ENCODE assay signal across 11 mouse cellular contexts in the genomic region with DNA sequence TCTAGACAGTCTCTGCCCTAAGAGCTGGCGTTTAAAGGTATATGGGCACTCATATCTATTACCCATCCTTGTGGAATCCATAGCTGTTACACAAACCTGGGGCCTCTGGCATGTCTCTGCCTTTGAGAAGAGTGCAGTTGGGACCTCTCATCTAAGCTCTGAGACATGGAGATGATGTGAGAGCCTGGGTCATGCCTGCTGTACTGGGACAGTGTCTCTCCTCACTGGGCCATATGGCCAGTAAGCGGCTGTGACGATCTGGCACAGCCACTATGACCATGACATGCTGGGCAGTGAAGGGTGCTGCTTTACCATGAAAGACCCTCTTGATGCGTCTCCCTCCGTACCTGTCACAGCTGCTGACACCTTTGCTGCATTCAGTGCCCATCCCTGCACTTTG. TPM values are rescaled to one million over a fixed set of nuclear protein-coding genes. Genes with fewer than 3 reads are reported as not detected.
"Had no signal": no experiment of that assay in that cellular context is flagged by ENCODE, and none has a peak within 500 bp of the region (broad histone marks: within the 10 kb centered on the region; RNA-seq: fewer than 3 reads in every experiment).

No protein-coding gene starts in this region.

- H3K27ac ChIP-seq: midbrain, embryonic 10.5 days; midbrain, embryonic 13.5 days; neural tube, embryonic 13.5 days; neural tube, embryonic 15.5 days; stomach, embryonic 15.5 days; stomach, postnatal 0 days had no signal

- H3K9me3 ChIP-seq: midbrain, embryonic 10.5 days; midbrain, embryonic 13.5 days; neural tube, embryonic 13.5 days; neural tube, embryonic 15.5 days; stomach, embryonic 15.5 days had no signal

- H3K4me3 ChIP-seq: midbrain, embryonic 10.5 days; midbrain, embryonic 13.5 days; myocyte; neural tube, embryonic 13.5 days; neural tube, embryonic 15.5 days; stomach, embryonic 15.5 days had no signal

- H3K4me1 ChIP-seq: midbrain, embryonic 13.5 days; neural tube, embryonic 13.5 days; neural tube, embryonic 15.5 days; stomach, embryonic 15.5 days had no signal

- H3K4me2 ChIP-seq: lung, embryonic 14.5 days; midbrain, embryonic 13.5 days; neural tube, embryonic 13.5 days; neural tube, embryonic 15.5 days; stomach, embryonic 15.5 days had no signal

- H3K36me3 ChIP-seq: stomach, embryonic 15.5 days had no signal

- ATAC-seq: midbrain, embryonic 13.5 days; midbrain, embryonic 16.5 days had no signal

- H3K9ac ChIP-seq: lung, embryonic 14.5 days; midbrain, embryonic 13.5 days; neural tube, embryonic 13.5 days; neural tube, embryonic 15.5 days; stomach, embryonic 15.5 days had no signal

- H3K27me3 ChIP-seq: midbrain, embryonic 13.5 days; neural tube, embryonic 13.5 days; neural tube, embryonic 15.5 days; stomach, embryonic 15.5 days had no signal

RNA-seq across cellular contexts. Expression of gene Npc1l1, which starts 22.3 kb away (rescaled TPM):
- polyA plus RNA-seq: lung, embryonic 14.5 days; lung, embryonic 16.5 days; midbrain, embryonic 10.5 days; neural tube, embryonic 11.5 days; neural tube, embryonic 13.5 days had no signal
